Mouse (Mus musculus) testis, adult 2 months (tissue): ENCODE data around the gene Cpvl.

ENCODE experiments used
- CTCF ChIP-seq: fragments of 200-500 bp; IDR thresholded peaks from 2 replicates; pipeline ENCODE4 v1.5.1; 2012; ENCODE audit warnings: low read depth, mild to moderate bottlenecking, inconsistent platforms, low read length, moderate library complexity; ENCODE audit not compliant: control insufficient read depth, insufficient read depth, insufficient replicate concordance
- POLR2A ChIP-seq: fragments of 200-500 bp; IDR thresholded peaks from 2 replicates; pipeline ENCODE4 v1.6.1; 2012; ENCODE audit warnings: low read depth, mild to moderate bottlenecking, inconsistent platforms, low read length, moderate library complexity; ENCODE audit not compliant: control insufficient read depth

DNA sequence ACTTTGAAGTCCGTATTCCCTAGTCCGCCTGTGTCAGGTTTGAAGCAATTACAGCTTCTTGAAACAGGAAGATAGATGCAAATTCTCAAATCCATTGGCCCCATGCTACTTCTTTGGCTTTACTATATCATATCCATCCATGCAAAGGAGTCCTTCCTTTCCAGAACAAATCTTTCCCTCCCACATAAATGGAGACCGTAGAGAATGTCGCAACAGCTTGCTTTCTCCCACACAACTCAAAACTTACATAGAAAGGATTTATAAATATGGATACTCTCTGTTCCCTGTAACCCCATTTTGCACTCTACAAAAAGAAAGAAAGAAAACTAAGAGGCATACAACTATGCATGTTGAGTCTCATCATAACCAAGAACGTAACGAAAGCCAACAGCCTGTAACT, 81.3 kb downstream of the Cpvl start:
- TF ChIP-seq CTCF (no peak), POLR2A (no peak)
